Mouse (Mus musculus): ENCODE measurements around the gene Olfr952.

Olfr952 gene

DNA sequence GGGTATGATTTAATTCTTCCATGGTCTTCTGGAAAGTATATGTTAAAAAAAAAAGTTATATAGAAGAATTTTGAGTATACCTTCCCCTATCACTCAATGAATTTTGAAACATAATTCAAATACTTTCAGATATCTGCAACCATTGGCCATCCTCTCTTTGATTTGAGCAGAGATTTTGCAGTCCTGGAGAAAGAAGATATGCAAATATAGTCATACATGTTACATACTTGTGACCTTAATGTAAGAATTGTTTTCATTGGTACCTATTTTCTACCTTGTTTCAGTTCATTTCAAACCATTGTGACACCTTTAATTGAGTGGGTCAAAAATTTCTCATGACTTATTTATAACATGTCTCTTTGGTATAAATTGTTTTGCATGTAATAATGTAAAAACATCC is at the start of gene Olfr952:
TSS of gene Olfr952 (minus strand) at position 101 of the 400 bp plus-strand sequence.
- DNase-seq = no peak

DNA sequence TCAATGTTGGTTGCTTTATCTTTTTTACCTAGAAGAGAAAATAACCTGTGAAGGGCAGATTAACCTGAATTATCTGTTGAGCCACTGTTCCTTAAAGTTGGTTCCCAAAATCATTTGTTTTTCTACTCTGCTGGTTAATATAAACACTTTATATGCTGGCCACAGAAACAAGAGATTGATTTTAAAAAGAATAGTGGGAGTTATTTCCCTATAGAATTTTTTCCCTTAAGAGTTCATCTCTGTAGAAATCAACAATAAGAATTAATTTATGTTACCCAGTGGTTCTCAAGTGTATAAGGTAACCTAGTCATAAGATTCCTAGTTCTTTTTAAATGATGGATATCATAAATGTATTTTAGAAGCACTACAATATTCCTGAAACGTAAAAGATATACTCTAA is 44.9 kb upstream of the Olfr952 start, which contains the start of gene Olfr955:
TSS of gene Olfr955 (minus strand) at position 101 of the 400 bp plus-strand sequence.
- DNase-seq = no peak

DNA sequence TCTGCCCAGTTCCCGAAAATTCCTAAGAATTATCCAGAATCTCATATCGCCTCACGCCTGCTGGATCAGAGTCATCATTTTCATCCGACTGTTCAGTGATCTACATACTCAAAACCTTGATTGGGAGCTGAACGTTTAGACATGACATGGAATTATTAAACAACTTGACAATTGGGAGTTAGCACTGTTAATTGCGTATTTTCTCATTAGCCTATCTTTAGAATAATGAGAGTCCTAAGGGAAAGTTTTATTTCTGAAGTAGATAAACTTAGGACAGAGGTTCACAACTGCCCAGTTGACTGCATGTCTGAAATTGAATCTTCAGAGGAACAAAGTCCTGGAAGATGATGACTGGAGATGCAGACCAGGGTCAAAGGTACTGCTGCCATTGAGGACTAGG is 29.5 kb upstream of the Olfr952 start, which contains the start of gene Olfr954:
TSS of gene Olfr954 (plus strand) at position 301 of the 400 bp plus-strand sequence.
- DNase-seq = no peak

DNA sequence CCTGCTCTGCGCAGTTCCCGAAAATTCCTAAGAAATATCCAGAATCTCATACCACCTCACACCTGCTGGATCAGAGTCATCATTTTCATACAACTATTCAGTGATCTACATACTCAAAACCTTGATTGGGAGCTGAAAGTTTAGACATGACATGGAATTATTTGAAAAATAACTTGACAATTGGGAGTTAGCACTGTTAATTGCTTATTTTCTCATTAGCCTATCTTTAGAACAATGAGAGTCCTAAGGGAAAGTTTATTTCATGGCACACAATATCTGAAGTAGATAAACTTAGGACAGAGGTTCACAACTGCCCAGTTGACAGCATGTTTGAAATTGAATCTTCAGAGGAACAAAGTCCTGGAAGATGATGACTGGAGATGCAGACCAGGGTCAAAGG is 39.8 kb downstream of the Olfr952 start, which contains the start of gene Olfr951:
TSS of gene Olfr951 (plus strand) at position 301 of the 400 bp plus-strand sequence.
- DNase-seq = no peak
